Mouse (Mus musculus): ENCODE data around the gene Ing3. TPM values are rescaled to one million over a fixed set of nuclear protein-coding genes. Genes with fewer than 3 reads are reported as not detected.

Ing3 gene
- polyA plus RNA-seq, 1 experiment: 8.1 TPM

DNA sequence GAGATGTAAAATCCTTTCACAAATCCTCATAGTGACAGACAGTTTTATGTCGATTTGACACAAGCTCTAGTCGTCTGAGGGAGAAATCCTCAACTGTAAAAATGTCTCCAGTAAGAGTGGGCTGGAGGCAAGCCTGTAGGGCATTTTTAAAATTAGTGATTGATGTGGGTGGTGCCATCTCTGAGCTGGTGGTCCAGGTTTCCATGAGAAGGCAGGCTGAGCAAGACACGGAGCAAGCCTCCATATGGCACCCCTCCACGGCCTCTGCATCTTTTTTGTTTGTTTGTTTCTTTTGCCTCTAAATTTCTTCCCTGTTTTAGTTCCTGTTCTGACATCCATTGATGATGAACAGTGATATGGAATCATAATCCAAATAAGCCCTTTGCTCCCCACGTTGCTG, 63.1 kb downstream of the Ing3 start:
- Histone ChIP-seq H3K36me3 (ENCODE audit: control insufficient read depth, insufficient read depth) (no peaks in the 10 kb centered on the region), H3ac (ENCODE audit: control insufficient read depth, insufficient read length) (no peak overlapping the region), H3K4me2 (ENCODE audit: low read depth) (no peak overlapping the region), H3K27me3 (ENCODE audit: control insufficient read depth, insufficient read depth, insufficient read length) (no peaks in the 10 kb centered on the region), H3K79me2 (ENCODE audit: control insufficient read depth, insufficient read depth) (no peaks in the 10 kb centered on the region), H3K4me3 (no peak overlapping the region)
- TF ChIP-seq SRF (IDR thresholded peaks at IDR 0.05; ENCODE audit: control insufficient read depth, insufficient read length, low read depth) (no peak), REST (IDR thresholded peaks at IDR 0.05; ENCODE audit: insufficient read depth, insufficient read length) (no peak), POLR2AphosphoS2 (IDR thresholded peaks at IDR 0.05; ENCODE audit: insufficient read length, low read depth) (no peak), E2F4 (IDR thresholded peaks at IDR 0.05; ENCODE audit: insufficient read depth) (no peak), MYOD1 (IDR thresholded peaks at IDR 0.05; ENCODE audit: control insufficient read depth in 1 of 3, insufficient read length in 2 of 3, low read depth in 2 of 3) (no peak), POLR2A (IDR thresholded peaks at IDR 0.05; ENCODE audit: insufficient read length, low read depth) (no peak), TCF3 (IDR thresholded peaks at IDR 0.05; ENCODE audit: insufficient read length, low read depth) (no peak), MYOG (IDR thresholded peaks at IDR 0.05; ENCODE audit: control insufficient read depth in 1 of 3, insufficient read depth in 1 of 3, insufficient read length in 2 of 3, low read depth in 2 of 3) (no peak), MAX (IDR thresholded peaks at IDR 0.05; ENCODE audit: low read depth) (no peak)

- Histone ChIP-seq H3K36me3 (ENCODE audit: control insufficient read depth, insufficient read depth) (no peaks in the 10 kb centered on the region), H3K4me2 (ENCODE audit: low read depth) (no peak overlapping the region), H3K27me3 (ENCODE audit: control insufficient read depth, insufficient read depth, insufficient read length) (no peaks in the 10 kb centered on the region), H3K4me3 (no peak overlapping the region), H3ac (ENCODE audit: control insufficient read depth, insufficient read length) (no peak overlapping the region), H3K79me2 (ENCODE audit: control insufficient read depth, insufficient read depth) (no peaks in the 10 kb centered on the region)
- TF ChIP-seq E2F4 (IDR thresholded peaks at IDR 0.05; ENCODE audit: insufficient read depth) (no peak), POLR2A (IDR thresholded peaks at IDR 0.05; ENCODE audit: insufficient read length, low read depth) (no peak), MAX (IDR thresholded peaks at IDR 0.05; ENCODE audit: low read depth) (no peak)
These were observed 64.0 kb downstream of the Ing3 start for GRCm38 (mm10) chr6:22013394-22013793.

DNA sequence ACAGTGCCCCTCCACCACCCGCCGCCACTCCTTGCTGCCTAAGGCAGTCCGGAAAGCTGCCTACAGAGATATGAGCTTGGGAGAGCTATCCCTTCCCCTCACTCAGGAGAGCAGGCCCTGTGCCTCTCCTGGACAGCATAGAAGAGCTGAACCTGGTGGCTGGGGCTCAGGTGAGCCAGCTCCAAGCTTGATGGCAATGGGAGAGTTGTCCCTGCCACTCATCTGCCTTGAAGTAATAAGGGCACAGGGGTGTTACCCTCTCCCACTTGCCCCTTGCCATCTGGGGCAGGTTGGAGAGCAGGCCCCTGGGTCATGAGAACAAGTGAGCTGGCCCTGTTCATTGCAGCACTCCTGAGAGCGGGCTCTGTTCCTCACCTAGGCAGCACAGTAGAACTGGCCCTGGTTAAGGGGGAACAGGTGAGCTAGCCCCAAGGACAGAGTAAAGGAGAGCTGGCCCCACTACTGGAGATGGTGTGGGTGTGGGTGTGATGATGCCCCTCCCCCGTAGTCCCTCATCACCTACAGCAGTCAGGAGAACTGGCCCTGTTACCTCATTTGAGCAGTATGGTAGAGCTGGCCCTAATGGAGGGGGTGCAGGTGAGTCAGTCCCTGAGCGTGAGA, 65.0 kb downstream of the Ing3 start:
- Histone ChIP-seq H3ac (ENCODE audit: control insufficient read depth, insufficient read length) (no peak overlapping the region), H3K4me2 (ENCODE audit: low read depth) (no peak overlapping the region), H3K79me2 (ENCODE audit: control insufficient read depth, insufficient read depth) (no peaks in the 10 kb centered on the region), H3K27me3 (ENCODE audit: control insufficient read depth, insufficient read depth, insufficient read length) (no peaks in the 10 kb centered on the region), H3K4me3 (no peak overlapping the region), H3K36me3 (ENCODE audit: control insufficient read depth, insufficient read depth) (no peaks in the 10 kb centered on the region)
- TF ChIP-seq MYOD1 (IDR thresholded peaks at IDR 0.05; ENCODE audit: control insufficient read depth in 1 of 3, insufficient read length in 2 of 3, low read depth in 2 of 3) (no peak), MAX (IDR thresholded peaks at IDR 0.05; ENCODE audit: low read depth) (no peak), REST (IDR thresholded peaks at IDR 0.05; ENCODE audit: insufficient read depth, insufficient read length) (no peak), MYOG (IDR thresholded peaks at IDR 0.05; ENCODE audit: control insufficient read depth in 1 of 3, insufficient read depth in 1 of 3, insufficient read length in 2 of 3, low read depth in 2 of 3) (no peak), TCF3 (IDR thresholded peaks at IDR 0.05; ENCODE audit: insufficient read length, low read depth) (no peak), POLR2AphosphoS2 (IDR thresholded peaks at IDR 0.05; ENCODE audit: insufficient read length, low read depth) (no peak), USF1 (IDR thresholded peaks at IDR 0.05; ENCODE audit: low read depth) (no peak)

- H3K4me2 ChIP-seq (ENCODE audit: low read depth): no peak overlapping the region
- no peaks in the 10 kb centered on the region for H3K79me2 ChIP-seq (ENCODE audit: control insufficient read depth, insufficient read depth)
- no peaks in the 10 kb centered on the region for H3K36me3 ChIP-seq (ENCODE audit: control insufficient read depth, insufficient read depth)
- no peak for TF ChIP-seq E2F4 (IDR thresholded peaks at IDR 0.05; ENCODE audit: insufficient read depth)
- H3ac ChIP-seq (ENCODE audit: control insufficient read depth, insufficient read length): no peak overlapping the region
- no peaks in the 10 kb centered on the region for H3K27me3 ChIP-seq (ENCODE audit: control insufficient read depth, insufficient read depth, insufficient read length)
- H3K4me3 ChIP-seq: no peak overlapping the region
These were observed 68.3 kb downstream of the Ing3 start for GRCm38 (mm10) chr6:22017631-22018030.

GRCm38 (mm10) chr6:22018768-22019445, 69.5 kb downstream of the Ing3 start:
- TF ChIP-seq POLR2A (IDR thresholded peaks at IDR 0.05; ENCODE audit: insufficient read length, low read depth) (no peak), POLR2AphosphoS2 (IDR thresholded peaks at IDR 0.05; ENCODE audit: insufficient read length, low read depth) (no peak)
- Histone ChIP-seq H3ac (ENCODE audit: control insufficient read depth, insufficient read length) (no peak overlapping the region), H3K36me3 (ENCODE audit: control insufficient read depth, insufficient read depth) (no peaks in the 10 kb centered on the region), H3K4me2 (ENCODE audit: low read depth) (no peak overlapping the region), H3K4me3 (no peak overlapping the region), H3K79me2 (ENCODE audit: control insufficient read depth, insufficient read depth) (no peaks in the 10 kb centered on the region), H3K27me3 (ENCODE audit: control insufficient read depth, insufficient read depth, insufficient read length) (no peaks in the 10 kb centered on the region)

GRCm38 (mm10) chr6:22019637-22020036, 70.3 kb downstream of the Ing3 start:
- TF ChIP-seq E2F4 (IDR thresholded peaks at IDR 0.05; ENCODE audit: insufficient read depth) (no peak), MAX (IDR thresholded peaks at IDR 0.05; ENCODE audit: low read depth) (no peak), POLR2AphosphoS2 (IDR thresholded peaks at IDR 0.05; ENCODE audit: insufficient read length, low read depth) (no peak), REST (IDR thresholded peaks at IDR 0.05; ENCODE audit: insufficient read depth, insufficient read length) (no peak), USF1 (IDR thresholded peaks at IDR 0.05; ENCODE audit: low read depth) (no peak), MYOG (IDR thresholded peaks at IDR 0.05; ENCODE audit: control insufficient read depth in 1 of 3, insufficient read depth in 1 of 3, insufficient read length in 2 of 3, low read depth in 2 of 3) (no peak), TCF12 (IDR thresholded peaks at IDR 0.05; ENCODE audit: insufficient read depth, poor library complexity, severe bottlenecking) (no peak), CEBPB (IDR thresholded peaks at IDR 0.05; ENCODE audit: insufficient read depth, poor library complexity, severe bottlenecking) (no peak), MYOD1 (IDR thresholded peaks at IDR 0.05; ENCODE audit: control insufficient read depth in 1 of 3, insufficient read length in 2 of 3, low read depth in 2 of 3) (no peak), POLR2A (IDR thresholded peaks at IDR 0.05; ENCODE audit: insufficient read length, low read depth) (no peak), SRF (IDR thresholded peaks at IDR 0.05; ENCODE audit: control insufficient read depth, insufficient read length, low read depth) (no peak), TCF3 (IDR thresholded peaks at IDR 0.05; ENCODE audit: insufficient read length, low read depth) (no peak)
- Histone ChIP-seq H3K4me3 (no peak overlapping the region), H3ac (ENCODE audit: control insufficient read depth, insufficient read length) (no peak overlapping the region), H3K36me3 (ENCODE audit: control insufficient read depth, insufficient read depth) (no peaks in the 10 kb centered on the region), H3K79me2 (ENCODE audit: control insufficient read depth, insufficient read depth) (no peaks in the 10 kb centered on the region), H3K4me2 (ENCODE audit: low read depth) (no peak overlapping the region), H3K27me3 (ENCODE audit: control insufficient read depth, insufficient read depth, insufficient read length) (no peaks in the 10 kb centered on the region)
